Mouse (Mus musculus) G1E (cell line): ENCODE measurements around the gene Gm10226. TPM values are rescaled to one million over a fixed set of nuclear protein-coding genes. Genes with fewer than 3 reads are reported as not detected.
"Not testable (repeated sequence)": the region's sequence is repeated elsewhere in the genome, so short reads cannot be mapped to it uniquely, and the experiment has no call there.

ENCODE experiments used
- ATAC-seq: 2 replicates; pipeline ENCODE4 v1.8.0; 2016; ENCODE audit warnings: mild to moderate bottlenecking; ENCODE audit not compliant: insufficient number of reproducible peaks, poor library complexity, low FRiP score, severe bottlenecking; ENCODE audit errors: extremely low read depth
- DNase-seq: peaks from one replicate; pipeline ENCODE4 v3.0.0; 2012; ENCODE audit warnings: low spot score
- H3K27me3 ChIP-seq: 2 replicates; pipeline ENCODE4 v1.6.1; 2012; ENCODE audit warnings: mild to moderate bottlenecking, low read length, inconsistent platforms; ENCODE audit not compliant: insufficient read depth
- H3K36me3 ChIP-seq: replicated peaks from 2 replicates; pipeline ENCODE3; 2012; ENCODE audit warnings: mild to moderate bottlenecking, inconsistent platforms
- H3K4me1 ChIP-seq: 2 replicates; pipeline ENCODE4 v1.6.1; 2012; ENCODE audit warnings: low read depth, low read length, inconsistent platforms, mixed read lengths; ENCODE audit not compliant: insufficient read depth
- H3K4me3 ChIP-seq: 2 replicates; pipeline ENCODE4 v1.5.1; 2012; ENCODE audit warnings: low read depth, mild to moderate bottlenecking, inconsistent platforms, low read length, moderate library complexity, mixed read lengths
- H3K9me3 ChIP-seq: replicated peaks from 2 replicates; pipeline ENCODE4 v1.6.1; 2012; ENCODE audit warnings: inconsistent platforms
- CTCF ChIP-seq: IDR thresholded peaks from 2 replicates; pipeline ENCODE4 v1.5.1; 2012; ENCODE audit warnings: low read depth, low read length, inconsistent platforms, mixed read lengths
- GATA1 ChIP-seq: IDR thresholded peaks from 2 replicates; pipeline ENCODE4 v1.6.1; 2012; ENCODE audit warnings: borderline replicate concordance, low read length, inconsistent platforms, mixed read lengths
- GATA2 ChIP-seq: IDR thresholded peaks from 2 replicates; pipeline ENCODE4 v1.6.1; 2012; ENCODE audit warnings: low read depth, low read length, inconsistent platforms, borderline replicate concordance
- POLR2AphosphoS5 ChIP-seq: IDR thresholded peaks from 2 replicates; pipeline ENCODE4 v1.6.1; 2012; ENCODE audit warnings: low read depth, low read length, inconsistent platforms; ENCODE audit not compliant: insufficient replicate concordance
- TAL1 ChIP-seq: conservative IDR thresholded peaks from 2 replicates; pipeline ENCODE4 v1.6.1; 2012; ENCODE audit warnings: low read depth, low read length, inconsistent platforms, mixed read lengths
- polyA plus RNA-seq: library from polyadenylated mRNA; stranded (reverse); fragments of >175 nt; gene quantifications from 2 replicates; pipeline ENCODE4 v1.2.3, GENCODE M21; 2012
- total RNA-seq, 2 experiments: library from RNA; stranded (forward) in 1 of 2; stranded (reverse) in 1 of 2; fragments of 200-1000 nt in 1 of 2; fragments of >200 nt in 1 of 2; fragmentation: Nextera tagmentation in 1 of 2; gene quantifications; 2 replicates each; pipeline ENCODE4 v1.2.3; 2014 to 2017

Gene Gm10226
- 12.7 TPM in 1 of 2 replicates, not detected in the other for total RNA-seq (2014; fragmentation: Nextera tagmentation)
- 17.8 and 19.5 TPM in 2 replicates for total RNA-seq (2017)
- polyA plus RNA-seq, result not detected in 2 replicates

DNA sequence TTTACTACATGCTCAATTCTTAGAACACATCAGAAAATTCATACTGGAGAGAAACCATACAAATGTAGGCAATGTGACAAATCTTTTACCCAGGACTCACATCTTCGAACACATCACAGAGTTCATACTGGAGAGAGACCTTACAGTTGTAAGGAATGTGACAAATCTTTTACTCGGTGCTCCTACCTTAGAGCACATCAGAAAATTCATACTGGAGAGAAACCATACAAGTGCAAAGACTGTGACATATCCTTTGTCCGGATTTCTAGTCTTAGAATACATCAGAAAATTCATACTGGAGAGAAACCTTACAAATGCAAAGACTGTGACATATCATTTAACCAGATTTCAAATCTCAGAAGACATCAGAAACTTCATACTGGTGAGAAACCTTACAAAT is at the start of gene Gm10226:
TSS of gene Gm10226 (plus strand) at position 301 of the 400 bp plus-strand sequence.
- peaks cover 7% of the 10 kb centered on the region for H3K36me3 ChIP-seq
- H3K9me3 ChIP-seq, result no peaks in the 10 kb centered on the region
- TF ChIP-seq CTCF, result no peak
- TF ChIP-seq GATA1, result no peak
- TF ChIP-seq POLR2AphosphoS5, result no peak
- TF ChIP-seq TAL1, result no peak
- TF ChIP-seq GATA2, result no peak
- no peak within 1 kb of the TSS for H3K4me3 ChIP-seq
- DNase-seq (no peak), ATAC-seq (no peak)
- no peaks in the 10 kb centered on the region for H3K4me1 ChIP-seq
- H3K27me3 ChIP-seq, result no peaks in the 10 kb centered on the region

DNA sequence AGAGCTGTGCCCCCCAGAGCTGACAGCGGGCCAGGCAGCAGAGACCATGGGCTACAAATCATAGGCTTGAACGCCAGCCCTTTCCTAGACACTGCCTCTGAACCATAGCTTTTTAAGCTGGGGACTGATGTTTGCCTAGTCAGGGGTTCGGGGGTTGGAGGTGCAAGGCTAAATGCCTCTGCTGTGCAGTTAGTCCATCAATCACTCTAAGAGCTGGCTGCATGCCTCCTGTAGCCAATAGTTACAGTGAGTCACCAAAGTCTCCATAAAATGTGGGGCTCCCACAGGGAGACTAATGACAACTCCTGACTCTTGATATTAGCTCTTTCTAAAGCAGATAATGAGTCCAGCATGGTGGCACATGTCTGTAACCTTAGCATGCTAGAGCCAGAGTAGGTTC is 42.9 kb upstream of the Gm10226 start:
- DNase-seq (no peak), ATAC-seq (no peak)
- TF ChIP-seq TAL1 (no peak), CTCF (no peak), GATA2 (no peak), POLR2AphosphoS5 (no peak), GATA1 (no peak)
- Histone ChIP-seq H3K9me3 (no peaks in the 10 kb centered on the region; the same call in 1 of the 2 replicates), H3K27me3 (no peaks in the 10 kb centered on the region), H3K36me3 (no peaks in the 10 kb centered on the region), H3K4me3 (no peak overlapping the region), H3K4me1 (peaks cover 36% of the 10 kb centered on the region)

DNA sequence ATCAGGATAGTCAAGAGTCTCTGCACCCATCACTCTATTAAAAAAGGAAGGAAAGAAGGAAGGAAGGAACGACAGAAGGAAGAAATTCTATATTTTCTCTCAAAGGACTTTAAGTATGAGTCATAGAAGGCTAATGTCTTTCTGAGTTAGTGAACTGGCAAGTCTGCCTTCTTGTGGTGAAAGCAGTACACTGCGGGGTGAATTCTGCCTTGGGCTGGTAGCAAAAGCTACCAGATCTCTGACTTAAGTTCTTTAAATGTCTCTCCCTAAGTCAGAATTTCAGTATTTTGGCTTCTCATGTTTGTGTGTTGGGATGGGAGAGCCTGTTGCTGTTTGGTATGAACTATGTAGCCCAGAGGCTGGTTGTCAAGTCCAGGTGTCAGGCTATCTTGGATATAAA is 41.7 kb upstream of the Gm10226 start:
- peak; percentile 26; the same call in 1 of the 2 replicates for ATAC-seq
- peak overlapping the region; percentile 69 for H3K4me3 ChIP-seq
- H3K9me3 ChIP-seq, result no peaks in the 10 kb centered on the region; the same call in 1 of the 2 replicates
- TF ChIP-seq GATA2 (no peak), CTCF (peak; percentile 36; the same call in 1 of the 2 replicates), TAL1 (no peak), GATA1 (no peak), POLR2AphosphoS5 (no peak)
- peaks cover 36% of the 10 kb centered on the region for H3K4me1 ChIP-seq
- no peaks in the 10 kb centered on the region for H3K36me3 ChIP-seq
- no peak for DNase-seq
- no peaks in the 10 kb centered on the region for H3K27me3 ChIP-seq

DNA sequence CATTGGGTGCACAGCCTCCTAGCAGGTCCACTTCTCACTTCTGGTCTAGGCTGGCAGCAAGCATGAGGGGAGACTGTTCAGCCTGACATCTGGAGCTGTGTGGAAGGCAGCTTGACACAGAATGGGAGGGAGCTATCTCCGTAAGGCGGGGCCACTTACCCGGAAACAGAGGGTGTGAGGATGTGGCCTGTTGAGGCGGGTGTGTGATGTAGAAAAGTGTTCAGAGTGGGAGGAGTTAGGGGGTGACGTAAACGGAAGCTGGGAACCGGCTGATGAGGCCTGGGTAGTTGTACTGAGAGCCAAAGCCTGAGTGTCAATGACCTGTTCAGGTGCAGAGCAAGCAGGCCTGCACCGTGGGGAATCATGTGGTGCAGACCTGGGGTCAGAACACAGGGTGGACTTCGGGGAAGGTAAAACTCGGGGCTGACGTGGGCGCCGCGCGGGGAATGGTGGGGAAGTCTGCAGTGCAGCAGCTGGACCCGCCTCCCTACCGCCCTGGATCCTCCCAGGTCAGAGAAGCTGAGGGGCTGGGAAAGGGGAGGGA is 41.2 kb upstream of the Gm10226 start, which contains the start of gene Zfp983:
TSS of gene Zfp983 (plus strand) at position 261 of the 544 bp plus-strand sequence.
- not testable (repeated sequence) for H3K9me3 ChIP-seq, H3K36me3 ChIP-seq, H3K27me3 ChIP-seq
- DNase-seq (peak; percentile 50), ATAC-seq (peak; percentile 98)
- H3K4me3 ChIP-seq, result peak within 1 kb of the TSS; percentile 69
- peaks cover 36% of the 10 kb centered on the region for H3K4me1 ChIP-seq

DNA sequence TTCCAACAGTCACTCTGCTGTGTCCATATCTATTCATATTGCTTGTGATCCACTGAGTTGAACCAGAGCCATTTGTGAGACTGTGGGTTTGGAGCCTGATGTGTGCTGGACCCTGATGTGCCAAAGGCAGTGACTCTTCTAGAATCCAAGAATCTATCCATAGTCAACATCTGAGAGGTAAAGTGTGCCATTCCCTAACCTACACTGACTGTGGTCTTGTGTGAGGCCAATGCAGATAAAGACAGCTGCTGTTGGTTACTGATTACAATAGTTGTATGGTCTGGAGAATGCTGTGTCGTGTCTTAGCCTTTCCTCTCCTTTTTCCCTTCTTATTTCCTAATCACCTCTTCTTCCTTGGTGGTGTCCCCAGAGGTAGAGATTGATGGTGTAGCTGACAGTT is 12.8 kb upstream of the Gm10226 start:
- DNase-seq, H3K9me3 ChIP-seq, H3K27me3 ChIP-seq, H3K4me1 ChIP-seq, ATAC-seq, H3K36me3 ChIP-seq, H3K4me3 ChIP-seq: not testable (repeated sequence)

DNA sequence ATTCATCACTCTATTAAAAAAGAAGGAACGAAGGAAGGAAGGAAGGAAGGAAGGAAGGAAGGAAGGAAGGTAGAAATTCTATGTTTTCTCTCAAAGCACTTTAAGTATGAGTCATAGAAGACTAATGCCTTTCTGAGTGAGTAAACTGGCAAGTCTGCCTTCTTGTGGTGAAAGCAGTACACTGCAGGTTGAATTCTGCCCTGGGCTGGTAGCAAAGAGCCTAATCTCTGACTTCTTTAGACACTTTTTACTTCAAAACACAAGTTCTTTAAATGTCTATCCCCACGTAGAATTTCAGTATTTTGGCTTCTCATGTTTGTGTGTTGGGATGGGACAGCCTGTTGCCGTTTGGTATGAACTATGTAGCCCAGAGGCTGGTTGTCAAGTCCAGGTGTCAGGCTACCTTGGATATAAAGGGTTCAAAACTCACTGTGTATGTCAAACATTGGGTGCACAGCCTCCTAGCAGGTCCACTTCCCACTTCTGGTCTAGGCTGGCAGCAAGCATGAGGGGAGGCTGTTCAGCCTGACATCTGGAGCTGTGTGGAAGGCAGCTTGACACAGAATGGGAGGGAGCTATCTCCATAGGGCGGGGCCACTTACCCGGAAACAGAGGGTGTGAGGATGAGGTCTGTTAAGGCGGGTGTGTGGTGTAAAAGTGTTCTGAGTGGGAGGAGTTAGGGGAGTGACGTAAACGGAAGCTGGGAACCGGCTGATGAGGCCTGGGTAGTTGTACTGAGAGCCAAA is 12.2 kb upstream of the Gm10226 start:
- H3K9me3 ChIP-seq, result no peaks in the 10 kb centered on the region
- ATAC-seq (peak; percentile 99), DNase-seq (peak; percentile 66)
- peak overlapping the region; percentile 72 for H3K4me3 ChIP-seq
- no peaks in the 10 kb centered on the region for H3K27me3 ChIP-seq
- H3K36me3 ChIP-seq, result peaks cover 2% of the 10 kb centered on the region
- peak; percentile 61 for TF ChIP-seq CTCF
- no peak for TF ChIP-seq GATA1
- H3K4me1 ChIP-seq, result peaks cover 10% of the 10 kb centered on the region

DNA sequence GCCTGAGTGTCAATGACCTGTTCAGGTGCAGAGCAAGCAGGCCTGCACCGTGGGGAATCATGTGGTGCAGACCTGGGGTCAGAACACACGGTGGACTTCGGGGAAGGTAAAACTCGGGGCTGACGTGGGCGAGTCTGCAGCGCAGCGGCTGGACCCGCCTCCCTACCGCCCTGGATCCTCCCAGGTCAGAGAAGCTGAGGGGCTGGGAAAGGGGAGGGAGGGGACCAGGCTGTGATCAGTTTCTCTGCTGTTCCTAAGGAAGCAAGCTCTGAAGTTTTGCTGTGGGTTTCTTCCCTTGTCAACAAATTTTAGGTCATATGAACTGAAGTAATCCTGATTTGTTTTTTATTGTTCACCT is 11.7 kb upstream of the Gm10226 start:
- DNase-seq, H3K36me3 ChIP-seq, H3K9me3 ChIP-seq, H3K27me3 ChIP-seq, H3K4me1 ChIP-seq: not testable (repeated sequence)
- peak overlapping the region; percentile 72 for H3K4me3 ChIP-seq
- ATAC-seq, result peak; percentile 71
